Mouse (Mus musculus): ENCODE results near the gene Rad51b. TPM values are rescaled to one million over a fixed set of nuclear protein-coding genes. Genes with fewer than 3 reads are reported as not detected.

Rad51b gene
- total and polyA plus RNA-seq, 3 experiments: 0.47 to 0.50 (median 0.49) TPM

DNA sequence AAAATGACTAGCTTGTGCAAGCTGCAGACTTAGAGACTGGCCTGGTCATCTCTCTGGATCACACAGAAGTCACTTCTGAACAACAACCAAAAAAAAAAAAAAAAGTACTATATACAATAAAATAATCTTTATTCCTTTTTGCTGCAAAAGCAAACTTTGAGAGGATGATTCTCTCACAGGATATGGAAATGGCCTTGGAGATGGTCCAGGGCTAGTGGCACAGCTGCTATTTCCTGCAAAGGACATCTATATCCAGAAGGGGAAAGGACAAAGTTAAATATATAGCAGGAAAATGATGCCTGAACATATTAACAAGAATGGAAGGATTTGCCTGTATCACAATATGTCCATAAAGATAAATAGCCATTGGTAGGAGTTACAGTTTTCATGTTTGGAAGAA is 429.9 kb downstream of the Rad51b start:
- intact Hi-C loops (cut with DNase I): no loop called here
- no peak for TF ChIP-seq EP300 (IDR thresholded peaks at IDR 0.05; ENCODE audit: insufficient read depth, low read depth, low read length)
- no peak for TF ChIP-seq CTCF (IDR thresholded peaks at IDR 0.05)
- Histone ChIP-seq H3K4me1 (ENCODE audit: control insufficient read depth, insufficient read depth, low read length) (no peaks in the 10 kb centered on the region; the same call in 1 of the 2 replicates), H3K36me3 (ENCODE audit: control insufficient read depth, insufficient read depth, low read length) (no peaks in the 10 kb centered on the region), H3K27ac (peak overlapping the region; percentile 57), H3K27me3 (ENCODE audit: control insufficient read depth, insufficient read depth, low read length) (no peaks in the 10 kb centered on the region), H3K9ac (ENCODE audit: low read depth, low read length) (no peak overlapping the region), H3K79me2 (replicated peaks; ENCODE audit: control insufficient read depth, insufficient read depth, low read length) (no peaks in the 10 kb centered on the region), H3K4me3 (no peak overlapping the region)
- no peak for DNase-seq

GRCm38 (mm10) chr12:79729926-79730506 is 432.9 kb downstream of the Rad51b start:
- Histone ChIP-seq H3K79me2 (replicated peaks; ENCODE audit: control insufficient read depth, insufficient read depth, low read length) (no peaks in the 10 kb centered on the region), H3K27ac (no peak overlapping the region), H3K4me1 (ENCODE audit: control insufficient read depth, insufficient read depth, low read length) (peaks cover 3% of the 10 kb centered on the region), H3K36me3 (ENCODE audit: control insufficient read depth, insufficient read depth, low read length) (no peaks in the 10 kb centered on the region), H3K27me3 (ENCODE audit: control insufficient read depth, insufficient read depth, low read length) (no peaks in the 10 kb centered on the region), H3K4me3 (no peak overlapping the region), H3K9ac (ENCODE audit: low read depth, low read length) (no peak overlapping the region)
- TF ChIP-seq EP300 (IDR thresholded peaks at IDR 0.05; ENCODE audit: insufficient read depth, low read depth, low read length) (no peak), POLR2A (IDR thresholded peaks at IDR 0.05; ENCODE audit: insufficient read depth, low read depth, low read length) (no peak), CTCF (IDR thresholded peaks at IDR 0.05) (no peak)
- intact Hi-C loops (cut with DNase I): no loop called here
- 85% methylated on average over 5 of the region's 5 CpGs for whole genome bisulfite sequencing
- DNase-seq: no peak

DNA sequence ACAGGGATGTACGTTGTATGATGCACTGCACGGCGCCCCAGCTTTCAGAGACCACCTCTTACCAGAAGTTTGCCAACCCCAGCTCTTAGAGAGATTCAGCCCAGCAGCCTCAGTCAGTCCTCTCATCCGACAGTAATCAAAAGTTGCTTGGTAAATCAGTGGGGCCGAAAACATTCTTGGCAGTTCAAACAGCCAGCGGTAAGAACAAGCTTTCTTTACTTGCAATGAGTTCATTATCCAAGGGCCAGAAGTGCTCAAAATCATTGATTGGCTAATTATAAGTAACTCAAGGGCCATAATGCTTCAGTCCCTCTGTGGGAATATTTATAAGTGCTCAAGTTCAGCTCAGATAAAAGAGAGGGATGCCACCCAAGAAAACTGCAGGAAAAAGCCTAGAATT is 434.8 kb downstream of the Rad51b start:
- intact Hi-C loops (cut with DNase I): no loop called here
- Histone ChIP-seq H3K79me2 (replicated peaks; ENCODE audit: control insufficient read depth, insufficient read depth, low read length) (no peaks in the 10 kb centered on the region), H3K4me3 (no peak overlapping the region), H3K4me1 (ENCODE audit: control insufficient read depth, insufficient read depth, low read length) (peaks cover 4% of the 10 kb centered on the region), H3K27ac (peak overlapping the region; percentile 30), H3K27me3 (ENCODE audit: control insufficient read depth, insufficient read depth, low read length) (no peaks in the 10 kb centered on the region), H3K9ac (ENCODE audit: low read depth, low read length) (no peak overlapping the region), H3K36me3 (ENCODE audit: control insufficient read depth, insufficient read depth, low read length) (no peaks in the 10 kb centered on the region)
- TF ChIP-seq CTCF (IDR thresholded peaks at IDR 0.05) (no peak), POLR2A (IDR thresholded peaks at IDR 0.05; ENCODE audit: insufficient read depth, low read depth, low read length) (no peak), EP300 (IDR thresholded peaks at IDR 0.05; ENCODE audit: insufficient read depth, low read depth, low read length) (no peak)
- 88% methylated on average over 6 of the region's 6 CpGs for WGBS
- DNase-seq: no peak

DNA sequence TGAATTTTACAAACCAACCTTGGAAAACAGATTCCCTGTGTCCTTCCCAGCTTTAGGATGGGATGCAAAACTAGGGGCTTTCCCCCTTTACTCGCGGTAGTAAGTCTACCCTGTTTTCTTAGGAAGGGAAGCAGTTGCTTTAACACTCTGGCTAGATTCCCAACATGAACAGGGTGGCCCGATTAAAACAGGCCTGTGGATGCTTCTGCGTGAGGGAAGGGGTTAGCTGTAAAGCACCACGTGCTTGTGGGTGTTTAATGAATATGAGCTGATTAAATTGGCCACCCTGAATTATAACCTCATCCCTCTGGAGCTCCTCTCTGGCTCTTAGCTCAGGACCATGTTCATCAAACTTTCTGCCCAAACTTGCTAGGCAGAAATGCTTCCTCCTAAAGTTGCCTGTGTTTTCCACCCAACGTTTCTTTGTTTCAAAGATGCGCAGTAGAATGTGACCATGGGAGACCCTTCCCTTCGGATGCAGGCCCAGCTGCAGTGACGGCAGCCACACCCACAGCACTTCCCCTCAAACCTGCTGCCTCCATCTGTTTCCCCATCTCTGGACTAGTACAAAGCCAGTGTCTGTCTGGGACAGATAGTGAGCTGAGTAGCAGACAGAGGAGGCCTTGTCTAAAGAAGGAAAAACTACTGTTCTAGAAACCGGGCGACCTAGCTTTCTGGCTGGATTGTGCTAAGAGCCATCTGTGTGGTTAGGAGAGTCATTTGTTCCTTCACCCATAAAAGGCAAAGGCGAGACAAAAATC is 435.5 kb downstream of the Rad51b start:
- DNase-seq: peak in 1 of 2 experiments; percentile 27
- Histone ChIP-seq H3K4me3 (no peak overlapping the region), H3K36me3 (ENCODE audit: control insufficient read depth, insufficient read depth, low read length) (no peaks in the 10 kb centered on the region), H3K4me1 (ENCODE audit: control insufficient read depth, insufficient read depth, low read length) (peaks cover 4% of the 10 kb centered on the region), H3K27ac (peak overlapping the region; percentile 30), H3K9ac (ENCODE audit: low read depth, low read length) (no peak overlapping the region), H3K27me3 (ENCODE audit: control insufficient read depth, insufficient read depth, low read length) (no peaks in the 10 kb centered on the region), H3K79me2 (replicated peaks; ENCODE audit: control insufficient read depth, insufficient read depth, low read length) (no peaks in the 10 kb centered on the region)
- WGBS: 46% methylated on average over 12 of the region's 12 CpGs
- no peak for TF ChIP-seq EP300 (IDR thresholded peaks at IDR 0.05; ENCODE audit: insufficient read depth, low read depth, low read length)
- intact Hi-C loops (cut with DNase I): no loop called here

- H3K27ac ChIP-seq: peak overlapping the region; percentile 70
- no peaks in the 10 kb centered on the region for H3K27me3 ChIP-seq (ENCODE audit: control insufficient read depth, insufficient read depth, low read length)
- no peaks in the 10 kb centered on the region for H3K36me3 ChIP-seq (ENCODE audit: control insufficient read depth, insufficient read depth, low read length)
- no peaks in the 10 kb centered on the region for H3K79me2 ChIP-seq (replicated peaks; ENCODE audit: control insufficient read depth, insufficient read depth, low read length)
- TF ChIP-seq POLR2A (IDR thresholded peaks at IDR 0.05; ENCODE audit: insufficient read depth, low read depth, low read length) (no peak), CTCF (IDR thresholded peaks at IDR 0.05) (no peak), EP300 (IDR thresholded peaks at IDR 0.05; ENCODE audit: insufficient read depth, low read depth, low read length) (no peak)
- H3K4me1 ChIP-seq (ENCODE audit: control insufficient read depth, insufficient read depth, low read length): peaks cover 4% of the 10 kb centered on the region
- intact Hi-C loops (cut with DNase I): no loop called here
- peak in 1 of 2 experiments; percentile 36 for DNase-seq
- no peak overlapping the region for H3K4me3 ChIP-seq
- WGBS: 51% methylated on average over 13 of the region's 13 CpGs
- H3K9ac ChIP-seq (ENCODE audit: low read depth, low read length): no peak overlapping the region
Observed at GRCm38 (mm10) chr12:79735341-79735785, 438.3 kb downstream of the Rad51b start.

DNA sequence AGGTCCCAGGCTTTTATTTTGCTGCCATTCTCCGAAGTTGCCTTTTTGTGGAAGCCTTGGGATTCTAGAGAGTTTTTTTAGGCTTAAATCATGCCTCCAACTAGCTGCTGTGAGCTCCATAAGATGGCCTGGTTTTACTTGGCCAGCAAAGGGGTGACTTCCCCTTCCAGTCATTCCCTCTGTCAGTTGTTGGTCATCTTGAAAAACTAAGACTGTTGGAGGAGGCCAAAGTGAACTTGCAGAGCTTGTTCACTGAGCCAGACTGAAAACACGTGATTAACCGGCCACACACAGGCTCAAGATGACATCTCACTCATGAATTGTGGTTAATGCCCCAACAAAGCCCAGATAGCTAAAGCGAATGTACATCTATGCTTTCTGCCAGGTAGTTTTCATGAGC is 438.8 kb downstream of the Rad51b start:
- TF ChIP-seq CTCF (IDR thresholded peaks at IDR 0.05) (no peak), EP300 (IDR thresholded peaks at IDR 0.05; ENCODE audit: insufficient read depth, low read depth, low read length) (no peak), POLR2A (IDR thresholded peaks at IDR 0.05; ENCODE audit: insufficient read depth, low read depth, low read length) (no peak)
- no peak overlapping the region for H3K4me3 ChIP-seq
- intact Hi-C loops (cut with DNase I): no loop called here
- H3K36me3 ChIP-seq (ENCODE audit: control insufficient read depth, insufficient read depth, low read length): no peaks in the 10 kb centered on the region
- H3K79me2 ChIP-seq (replicated peaks; ENCODE audit: control insufficient read depth, insufficient read depth, low read length): no peaks in the 10 kb centered on the region
- no peak for DNase-seq
- WGBS: 61% methylated on average over 4 of the region's 4 CpGs
- no peaks in the 10 kb centered on the region for H3K27me3 ChIP-seq (ENCODE audit: control insufficient read depth, insufficient read depth, low read length)
- peak overlapping the region; percentile 70 for H3K27ac ChIP-seq
- H3K9ac ChIP-seq (ENCODE audit: low read depth, low read length): no peak overlapping the region
- H3K4me1 ChIP-seq (ENCODE audit: control insufficient read depth, insufficient read depth, low read length): peaks cover 4% of the 10 kb centered on the region

Measured in heart, adult 2 months (tissue).